Mouse (Mus musculus): ENCODE results near the gene Prdx3.

- TF ChIP-seq CTCF (conservative IDR thresholded peaks at IDR 0.05; ENCODE audit: low read length) (no peak), POU5F1 (IDR thresholded peaks at IDR 0.05; ENCODE audit: borderline replicate concordance, low read length) (no peak)
Observed at GRCm38 (mm10) chr19:60873501-60873900, 855 bp downstream of the Prdx3 start.
